Mouse (Mus musculus) heart, adult 2 months (tissue): ENCODE data around the gene Bmpr1a.
"Not testable (repeated sequence)": the region's sequence is repeated elsewhere in the genome, so short reads cannot be mapped to it uniquely, and the experiment has no call there.

Experiments
- CTCF ChIP-seq: fragments of 200-600 bp; IDR thresholded peaks from 2 replicates; pipeline ENCODE4 v1.8.1; 2022; ENCODE audit warnings: antibody characterized with exemption, mild to moderate bottlenecking, moderate library complexity
- EP300 ChIP-seq: fragments of 200-500 bp; IDR thresholded peaks from 2 replicates; pipeline ENCODE4 v1.6.1; 2011; ENCODE audit warnings: low read depth, low read length, control low read depth; ENCODE audit not compliant: insufficient read depth
- POLR2A ChIP-seq: fragments of 200-500 bp; IDR thresholded peaks from 2 replicates; pipeline ENCODE4 v1.6.1; 2011; ENCODE audit warnings: mild to moderate bottlenecking, low read depth, low read length, control low read depth; ENCODE audit not compliant: insufficient read depth

DNA sequence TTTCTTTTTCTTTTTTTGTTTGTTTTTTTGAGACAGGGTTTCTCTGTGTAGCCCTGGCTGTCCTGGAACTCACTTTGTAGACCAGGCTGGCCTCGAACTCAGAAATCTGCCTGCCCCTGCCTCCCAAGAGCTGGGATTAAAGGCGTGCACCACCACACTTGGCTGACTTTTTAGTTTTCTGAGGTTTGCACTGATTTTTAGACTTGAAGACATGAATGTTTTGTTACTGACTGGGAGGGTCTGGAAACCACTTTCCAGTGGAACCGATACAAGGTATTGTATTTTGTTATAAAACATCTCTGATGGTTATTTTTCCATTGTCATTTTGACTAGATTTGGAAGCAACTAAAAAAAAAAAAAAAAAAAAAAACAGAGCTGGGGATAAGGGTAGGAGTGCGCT lies 86.2 kb downstream of the Bmpr1a start:
- not testable (repeated sequence) for TF ChIP-seq CTCF, POLR2A, EP300
